Mouse (Mus musculus) bone marrow macrophage, adult 2 months (primary cell): Measurements from ENCODE around the gene Grasp. TPM values are rescaled to one million over a fixed set of nuclear protein-coding genes. Genes with fewer than 3 reads are reported as not detected.
A peak's percentile ranks its signal among the peaks of the same experiment; 100 is the strongest.

ENCODE experiments used
- H3K27ac ChIP-seq: 2 replicates; pipeline ENCODE4 v1.5.1; 2012; ENCODE audit warnings: low read depth, low read length; ENCODE audit not compliant: insufficient read depth
- H3K4me1 ChIP-seq: 2 replicates; pipeline ENCODE4 v1.6.1; 2012; ENCODE audit warnings: low read length; ENCODE audit not compliant: control insufficient read depth, insufficient read depth
- H3K4me3 ChIP-seq: 2 replicates; pipeline ENCODE4 v1.5.1; 2012; ENCODE audit warnings: mild to moderate bottlenecking, low read length, moderate library complexity; ENCODE audit not compliant: insufficient read depth
- CTCF ChIP-seq: IDR thresholded peaks from 2 replicates; pipeline ENCODE4 v1.5.1; 2012; ENCODE audit warnings: low read depth, mild to moderate bottlenecking, low read length, moderate library complexity
- POLR2A ChIP-seq: IDR thresholded peaks from 2 replicates; pipeline ENCODE4 v1.6.1; 2012; ENCODE audit warnings: mild to moderate bottlenecking, low read depth, low read length, borderline replicate concordance
- polyA plus RNA-seq: library from polyadenylated mRNA; stranded (reverse); fragments of >200 nt; gene quantifications from 2 replicates; pipeline ENCODE4 v1.2.4, GENCODE M21; 2012; ENCODE audit not compliant: missing spikeins, insufficient read depth, insufficient read length

The Grasp gene
- 0.40 TPM in 1 of 2 replicates, not detected in the other for polyA plus RNA-seq

DNA sequence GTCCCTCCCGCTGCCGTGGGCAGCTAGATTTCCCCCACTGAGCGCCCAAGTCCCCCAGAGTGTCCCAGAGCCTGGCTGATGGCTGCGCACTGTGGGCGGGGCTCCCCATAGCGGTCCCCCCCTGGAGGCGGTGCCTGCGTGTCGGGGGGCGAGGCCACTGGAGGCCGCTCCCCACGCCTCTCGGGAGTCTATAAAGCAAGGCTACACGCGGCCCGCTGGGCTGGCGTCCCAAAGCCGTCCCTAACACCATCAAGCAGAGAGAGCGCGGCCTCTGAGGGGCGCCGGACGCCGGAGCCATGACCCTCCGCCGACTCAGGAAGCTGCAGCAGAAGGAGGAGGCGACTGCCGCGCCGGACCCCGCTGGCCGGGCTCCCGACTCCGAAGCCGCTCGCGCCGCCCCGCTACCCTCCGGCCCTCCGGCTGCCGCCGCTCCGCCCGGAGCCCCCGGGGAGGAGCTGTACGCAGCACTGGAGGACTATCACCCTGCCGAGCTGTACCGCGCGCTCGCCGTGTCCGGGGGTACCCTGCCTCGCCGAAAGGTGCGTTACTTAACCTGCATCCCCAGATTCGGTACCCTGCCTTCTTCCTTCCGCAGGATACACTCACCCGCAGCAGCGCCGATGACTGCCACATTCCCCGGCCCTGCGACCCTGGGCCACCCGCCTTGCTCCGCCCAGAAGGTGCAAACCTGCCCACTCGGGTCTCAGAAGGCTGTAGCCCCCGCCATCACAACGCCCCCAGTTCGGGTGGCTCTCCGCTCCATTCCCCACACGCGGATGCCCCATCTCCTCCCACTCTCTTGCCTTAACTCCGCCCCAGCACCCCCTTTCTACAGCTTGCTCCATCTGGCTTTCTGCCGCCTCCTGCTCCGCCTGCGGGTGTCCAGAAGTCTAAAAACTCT lies at the start of gene Grasp:
Gene Grasp, plus strand, starts transcription at position 183 of the 901 bp plus-strand sequence.
- TF ChIP-seq CTCF (no peak), POLR2A (0 out of 2 replicates have a peak, but pooled peaks have one; percentile 13)
- peaks cover 23% of the 10 kb centered on the region for H3K4me1 ChIP-seq
- H3K4me3 ChIP-seq: peak within 1 kb of the TSS; percentile 87
- no peak within 1 kb of the TSS for H3K27ac ChIP-seq

- Histone ChIP-seq H3K4me1 (peaks cover 23% of the 10 kb centered on the region), H3K27ac (no peak overlapping the region)
- TF ChIP-seq POLR2A (no peak), CTCF (no peak)
Observed at GRCm38 (mm10) chr15:101174294-101175130, 49.5 kb upstream of the Grasp start.

GRCm38 (mm10) chr15:101175131-101175460 lies 48.9 kb upstream of the Grasp start:
- Histone ChIP-seq H3K4me1 (peaks cover 23% of the 10 kb centered on the region), H3K4me3 (peak overlapping the region; percentile 89), H3K27ac (no peak overlapping the region)
- TF ChIP-seq POLR2A (no peak), CTCF (no peak)

More at GRCm38 (mm10) chr15:101174294-101175130, 49.5 kb upstream of the Grasp start:
- H3K4me3 ChIP-seq: peak overlapping the region; percentile 89

DNA sequence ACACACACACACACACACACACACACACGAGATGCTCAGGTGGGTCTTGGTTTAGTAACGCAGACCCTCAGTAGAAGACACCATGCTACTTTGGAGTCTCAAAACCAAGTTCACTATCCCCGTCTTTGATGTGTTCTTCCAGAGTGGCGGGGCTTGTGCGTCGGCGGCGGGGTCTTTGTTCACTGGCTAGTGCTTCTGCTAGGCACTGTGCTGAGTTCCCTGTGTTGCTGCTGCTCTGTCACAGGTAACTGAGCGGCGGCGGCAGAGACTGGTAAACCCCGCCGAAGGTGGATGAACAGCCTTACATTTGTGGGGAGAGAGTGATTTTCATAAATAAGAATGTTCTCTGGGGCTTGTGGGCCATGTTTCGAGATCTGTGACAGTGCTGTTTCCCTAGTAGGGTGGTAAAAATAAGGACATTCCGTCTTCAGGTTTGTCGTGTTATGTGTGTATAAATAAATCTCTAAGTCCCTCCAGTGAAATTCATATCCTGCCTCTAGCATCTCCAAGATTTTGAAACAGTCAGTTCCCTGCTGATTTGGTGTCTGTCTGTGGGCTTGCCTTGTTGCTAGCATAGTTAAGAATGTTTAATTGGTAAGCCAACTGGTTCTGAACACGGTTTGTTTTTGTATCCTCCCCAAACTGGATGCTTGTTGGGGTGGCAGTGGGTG lies 48.2 kb upstream of the Grasp start:
- Histone ChIP-seq H3K4me1 (peaks cover 27% of the 10 kb centered on the region), H3K27ac (no peak overlapping the region), H3K4me3 (no peak overlapping the region)
- TF ChIP-seq POLR2A: no peak
- TF ChIP-seq CTCF: no peak

- H3K4me1 ChIP-seq: peaks cover 29% of the 10 kb centered on the region
- H3K4me3 ChIP-seq: no peak overlapping the region
- no peak overlapping the region for H3K27ac ChIP-seq
- TF ChIP-seq POLR2A (no peak), CTCF (no peak)
Observed at GRCm38 (mm10) chr15:101176284-101176680, 47.7 kb upstream of the Grasp start.

GRCm38 (mm10) chr15:101176795-101177691 lies 46.9 kb upstream of the Grasp start:
- Histone ChIP-seq H3K27ac (no peak overlapping the region), H3K4me1 (peaks cover 33% of the 10 kb centered on the region), H3K4me3 (no peak overlapping the region)
- TF ChIP-seq CTCF (no peak), POLR2A (no peak)

- Histone ChIP-seq H3K4me3 (no peak overlapping the region), H3K27ac (no peak overlapping the region), H3K4me1 (peaks cover 34% of the 10 kb centered on the region)
- TF ChIP-seq POLR2A: no peak
- no peak for TF ChIP-seq CTCF
Observed at GRCm38 (mm10) chr15:101180363-101181105, 43.5 kb upstream of the Grasp start.

DNA sequence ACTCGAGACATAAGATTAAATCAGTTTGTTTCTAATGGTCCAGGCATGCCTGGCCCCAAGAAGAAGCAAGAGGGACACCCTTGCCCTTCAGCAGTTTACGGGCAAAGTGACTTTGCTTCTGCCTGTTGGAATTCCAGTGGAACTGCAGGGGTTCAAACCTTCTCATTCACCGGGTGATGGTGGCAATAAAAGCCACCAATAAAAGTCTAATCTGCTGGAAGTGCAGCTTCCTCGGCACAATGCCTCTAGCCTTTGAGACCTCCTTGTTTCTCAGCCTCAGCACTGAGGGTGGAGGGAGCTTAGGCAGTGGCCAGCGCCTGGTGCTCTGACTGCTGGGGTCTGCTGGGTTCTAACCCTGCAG lies 42.9 kb upstream of the Grasp start:
- no peak overlapping the region for H3K4me3 ChIP-seq
- H3K4me1 ChIP-seq: peaks cover 30% of the 10 kb centered on the region
- H3K27ac ChIP-seq: no peak overlapping the region
- no peak for TF ChIP-seq POLR2A
- TF ChIP-seq CTCF: no peak

- H3K27ac ChIP-seq: no peak overlapping the region
- no peak overlapping the region for H3K4me3 ChIP-seq
- peaks cover 27% of the 10 kb centered on the region for H3K4me1 ChIP-seq
- TF ChIP-seq CTCF (no peak), POLR2A (no peak)
Observed at GRCm38 (mm10) chr15:101181500-101181899, 42.5 kb upstream of the Grasp start.
